Mouse (Mus musculus) neural tube, embryonic 12.5 days (tissue): ENCODE results near the gene H2-Q10. TPM values are rescaled to one million over a fixed set of nuclear protein-coding genes. Genes with fewer than 3 reads are reported as not detected.
"Not testable (repeated sequence)": the region's sequence is repeated elsewhere in the genome, so short reads cannot be mapped to it uniquely, and the experiment has no call there.

Experiments used
- ATAC-seq: fragments of 200-750 bp; cut with Nextera tagmentation; 2 replicates; pipeline ENCODE4 v1.8.0; 2017; ENCODE audit warnings: low read depth, mild to moderate bottlenecking, moderate TSS enrichment, moderate library complexity; ENCODE audit not compliant: low FRiP score
- H3K27ac ChIP-seq: fragments of 300-500 bp; sonication (generic); 2 replicates; pipeline ENCODE4 v1.5.1; 2016
- H3K27me3 ChIP-seq: fragments of 300-500 bp; sonication (generic); replicated peaks from 2 replicates; pipeline ENCODE4 v1.6.1; 2016; ENCODE audit warnings: mild to moderate bottlenecking
- H3K36me3 ChIP-seq: fragments of 300-500 bp; sonication (generic); 2 replicates; pipeline ENCODE4 v1.6.1; 2016; ENCODE audit warnings: mild to moderate bottlenecking
- H3K4me1 ChIP-seq: fragments of 300-500 bp; sonication (generic); 2 replicates; pipeline ENCODE4 v1.6.1; 2016
- H3K4me2 ChIP-seq: fragments of 300-500 bp; sonication (generic); replicated peaks from 2 replicates; pipeline ENCODE4 v1.6.1; 2016; ENCODE audit warnings: mild to moderate bottlenecking
- H3K4me3 ChIP-seq: fragments of 300-500 bp; sonication (generic); 2 replicates; pipeline ENCODE4 v1.5.1; 2016
- H3K9ac ChIP-seq: fragments of 300-500 bp; sonication (generic); 2 replicates; pipeline ENCODE4 v1.6.1; 2016; ENCODE audit warnings: mild to moderate bottlenecking
- H3K9me3 ChIP-seq: fragments of 300-500 bp; sonication (generic); 2 replicates; pipeline ENCODE4 v1.6.1; 2016; ENCODE audit warnings: mild to moderate bottlenecking
- WGBS: fragments of 180-500 bp; shearing (Covaris S2); methylation state at CpG from one replicate; pipeline ENCODE4 v1.1.7; 2016; 5-methylcytosine and 5-hydroxymethylcytosine counted together
- polyA plus RNA-seq: library from polyadenylated mRNA; unstranded; fragments of >200 nt; fragmentation: Nextera tagmentation; extraction: Ambion mirVana; gene quantifications from 2 replicates; pipeline ENCODE4 v1.2.1, GENCODE M21; 2016

The H2-Q10 gene
- 0.18 and 0.27 TPM in 2 replicates for polyA plus RNA-seq

DNA sequence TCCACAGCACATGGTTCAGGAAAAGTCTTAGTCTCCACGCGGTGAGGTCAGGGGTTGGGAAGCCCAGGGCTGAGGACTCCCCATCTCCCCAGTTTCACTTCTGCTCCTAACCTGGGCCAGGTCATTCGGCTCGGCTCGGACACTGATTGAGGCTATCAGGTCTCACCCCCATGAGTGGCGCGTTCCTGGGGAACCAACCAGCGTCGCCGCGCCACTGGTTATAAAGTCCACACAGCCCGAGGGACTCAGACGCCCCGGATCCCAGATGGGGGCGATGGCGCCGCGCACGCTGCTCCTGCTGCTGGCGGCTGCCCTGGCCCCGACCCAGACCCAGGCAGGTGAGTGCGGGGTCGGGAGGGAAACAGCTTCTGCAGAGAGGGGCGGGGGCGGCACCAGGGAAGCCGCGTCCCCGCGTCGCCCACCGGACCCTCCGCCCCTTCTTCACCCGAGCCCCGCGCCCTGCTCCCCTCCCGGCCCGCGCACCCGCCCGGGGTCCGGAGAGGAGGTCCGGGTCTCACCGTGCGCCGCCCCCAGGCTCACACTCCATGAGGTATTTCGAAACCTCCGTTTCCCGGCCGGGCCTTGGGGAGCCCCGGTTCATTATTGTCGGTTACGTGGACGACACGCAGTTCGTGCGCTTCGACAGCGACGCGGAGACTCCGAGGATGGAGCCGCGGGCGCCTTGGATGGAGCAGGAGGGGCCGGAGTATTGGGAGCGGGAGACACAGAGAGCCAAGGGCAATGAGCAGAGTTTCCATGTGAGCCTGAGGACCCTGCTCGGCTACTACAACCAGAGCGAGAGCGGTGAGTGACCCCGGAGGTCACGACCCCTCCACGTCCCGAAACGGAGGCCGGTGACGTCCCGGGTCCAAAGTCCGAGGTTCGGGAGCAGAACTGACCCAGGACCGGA lies at the start of gene H2-Q10:
H2-Q10 (plus strand) TSS at position 248 of the 910 bp plus-strand sequence.
- Histone ChIP-seq H3K4me1 (peaks cover 12% of the 10 kb centered on the region), H3K9me3 (no peaks in the 10 kb centered on the region), H3K4me2 (peak within 1 kb of the TSS; percentile 83), H3K4me3 (peak within 1 kb of the TSS; percentile 45), H3K27ac (no peak within 1 kb of the TSS), H3K9ac (0 out of 2 replicates have a peak within 1 kb of the TSS, but pooled peaks have one; percentile 42), H3K27me3 (peaks cover 25% of the 10 kb centered on the region), H3K36me3 (no peaks in the 10 kb centered on the region)
- 0 out of 2 replicates have a peak, but pooled peaks have one; percentile 33 for ATAC-seq
- WGBS, result 1% methylated on average over 80 of the region's 80 CpGs

DNA sequence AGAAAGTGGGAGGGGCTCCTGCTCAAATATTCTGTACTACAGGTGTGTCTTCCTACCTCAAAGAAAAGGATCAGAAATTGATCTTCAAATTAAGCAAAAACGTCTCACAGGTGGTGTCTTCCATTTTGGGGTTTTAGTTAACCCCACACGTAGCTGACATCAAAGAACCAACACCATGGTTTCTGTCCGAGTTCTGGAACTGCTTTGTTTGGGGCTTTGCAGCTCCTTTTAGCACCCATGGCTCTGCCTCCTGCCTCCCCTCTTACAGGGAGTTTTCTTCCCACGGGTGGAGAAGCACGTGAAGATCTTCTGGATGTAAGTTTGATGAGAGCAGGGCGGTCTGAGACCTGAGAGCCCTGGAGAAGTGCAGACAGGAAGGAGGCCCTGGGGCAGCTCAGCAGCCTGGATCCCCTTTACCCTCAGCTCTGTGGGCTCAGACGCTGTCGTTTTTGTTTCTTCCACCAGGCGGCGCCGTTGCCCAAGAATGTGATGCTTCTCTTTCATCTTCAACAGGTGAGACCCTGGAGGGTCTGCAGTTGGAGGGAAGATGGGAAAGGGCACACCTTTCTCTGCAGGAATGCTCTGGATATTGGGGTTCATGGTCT lies 49.6 kb upstream of the H2-Q10 start:
- not testable (repeated sequence) for H3K27me3 ChIP-seq, ATAC-seq, H3K27ac ChIP-seq, H3K36me3 ChIP-seq, H3K4me3 ChIP-seq, H3K4me2 ChIP-seq, H3K4me1 ChIP-seq, H3K9me3 ChIP-seq, H3K9ac ChIP-seq
- 19% methylated on average over 11 of the region's 11 CpGs for WGBS

DNA sequence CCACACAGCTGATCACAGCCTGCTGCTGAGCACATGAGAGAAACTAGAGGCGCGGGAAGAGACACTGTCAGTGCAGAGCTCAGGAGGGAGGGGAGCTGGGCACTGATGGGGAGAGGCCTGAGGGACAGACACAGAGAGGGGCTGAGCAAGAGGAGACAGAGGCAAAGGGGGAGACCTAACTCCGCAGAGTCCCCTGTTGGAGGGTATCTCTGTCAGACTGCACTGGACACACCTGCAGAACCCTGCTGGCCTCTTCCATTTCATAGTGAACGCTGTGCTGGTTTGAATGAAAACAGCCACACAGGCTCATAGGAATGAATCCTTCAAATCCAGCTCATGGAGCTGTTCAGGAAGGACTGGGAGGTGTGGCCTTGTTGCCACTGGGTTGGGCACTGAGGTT lies 48.6 kb upstream of the H2-Q10 start:
- H3K9me3 ChIP-seq, H3K9ac ChIP-seq, ATAC-seq, H3K4me2 ChIP-seq, H3K27ac ChIP-seq, H3K36me3 ChIP-seq, H3K4me3 ChIP-seq, H3K4me1 ChIP-seq: not testable (repeated sequence)
- 91% methylated on average over 4 of the region's 4 CpGs for WGBS
- H3K27me3 ChIP-seq, result peaks cover 18% of the 10 kb centered on the region

DNA sequence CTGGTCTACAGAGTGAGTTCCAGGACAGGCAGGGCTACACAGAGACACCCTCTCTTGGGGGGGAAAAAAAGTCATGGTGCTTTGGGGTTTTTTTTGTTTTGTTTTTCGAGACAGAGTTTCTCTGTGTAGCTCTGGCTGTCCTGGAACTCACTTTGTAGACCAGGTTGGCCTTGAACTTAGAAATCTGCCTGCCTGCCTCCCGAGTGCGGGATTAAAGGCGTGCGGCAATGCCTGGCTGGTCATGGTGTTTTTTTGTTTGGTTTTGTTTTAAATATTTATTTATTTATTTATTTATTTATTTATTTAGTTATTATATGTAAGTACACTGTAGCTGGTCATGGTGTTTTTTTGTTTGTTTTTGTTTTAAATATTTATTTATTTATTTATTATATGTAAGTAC lies 47.5 kb upstream of the H2-Q10 start:
- H3K9ac ChIP-seq, H3K4me2 ChIP-seq, H3K27ac ChIP-seq, H3K9me3 ChIP-seq, H3K36me3 ChIP-seq, H3K4me3 ChIP-seq, H3K4me1 ChIP-seq, ATAC-seq: not testable (repeated sequence)
- WGBS, result 88% methylated on average over 5 of the region's 5 CpGs
- peaks cover 18% of the 10 kb centered on the region for H3K27me3 ChIP-seq

DNA sequence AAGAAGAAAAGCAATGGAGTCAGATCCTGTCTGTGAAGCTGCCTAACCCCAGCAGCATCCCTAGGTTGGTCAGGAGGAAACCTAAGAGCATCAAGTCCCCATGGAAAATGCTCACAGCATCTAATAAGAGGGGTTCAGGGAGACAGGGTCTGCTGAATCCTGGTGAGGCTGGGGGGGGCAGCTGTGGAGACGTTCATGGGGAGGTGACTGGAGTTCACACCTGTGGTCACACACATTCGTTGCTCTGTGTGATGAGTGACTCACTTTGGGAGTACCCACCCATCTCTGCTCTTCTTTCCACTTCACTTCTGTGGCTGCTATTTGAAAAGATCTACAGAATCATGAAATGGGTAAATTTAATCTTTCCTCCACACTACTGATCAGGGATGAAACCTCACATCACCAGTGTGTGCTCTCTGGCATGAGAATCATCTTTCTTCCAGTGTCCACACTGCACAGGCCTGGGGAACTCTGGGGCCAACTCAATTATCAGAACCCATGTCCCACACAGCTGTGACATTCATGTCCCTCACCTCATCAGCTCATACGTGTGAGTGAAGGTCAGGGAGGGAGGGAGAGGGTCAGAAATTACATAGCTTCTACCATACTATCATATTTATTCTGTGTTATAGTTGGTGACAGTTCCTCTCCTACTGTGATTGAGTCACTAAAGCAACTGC lies 46.6 kb upstream of the H2-Q10 start:
- not testable (repeated sequence) for H3K36me3 ChIP-seq, H3K27ac ChIP-seq, H3K4me1 ChIP-seq, H3K4me2 ChIP-seq, H3K9ac ChIP-seq, H3K9me3 ChIP-seq, H3K4me3 ChIP-seq, ATAC-seq
- H3K27me3 ChIP-seq, result peaks cover 18% of the 10 kb centered on the region
- WGBS, result 80% methylated on average over 3 of the region's 3 CpGs

DNA sequence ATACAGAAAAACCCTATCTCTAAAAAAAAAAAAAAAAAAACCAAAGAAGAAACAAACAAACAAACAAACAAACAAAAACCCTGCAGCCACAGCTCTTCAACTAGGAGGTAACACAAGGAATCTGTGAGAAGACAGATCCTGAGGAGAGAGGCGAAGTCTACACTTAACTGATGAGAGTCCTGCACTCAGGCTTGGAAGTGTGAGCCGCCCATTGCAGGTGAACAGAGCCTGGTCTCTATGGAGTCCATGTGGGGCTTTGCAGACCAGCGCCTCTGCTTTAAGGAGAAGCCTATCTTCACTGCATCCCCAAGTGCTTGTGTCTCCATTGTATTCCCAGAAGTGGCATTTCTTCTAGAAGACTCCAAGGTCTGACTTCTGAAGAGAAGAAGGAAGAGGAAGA lies 45.8 kb upstream of the H2-Q10 start:
- not testable (repeated sequence) for H3K9me3 ChIP-seq

DNA sequence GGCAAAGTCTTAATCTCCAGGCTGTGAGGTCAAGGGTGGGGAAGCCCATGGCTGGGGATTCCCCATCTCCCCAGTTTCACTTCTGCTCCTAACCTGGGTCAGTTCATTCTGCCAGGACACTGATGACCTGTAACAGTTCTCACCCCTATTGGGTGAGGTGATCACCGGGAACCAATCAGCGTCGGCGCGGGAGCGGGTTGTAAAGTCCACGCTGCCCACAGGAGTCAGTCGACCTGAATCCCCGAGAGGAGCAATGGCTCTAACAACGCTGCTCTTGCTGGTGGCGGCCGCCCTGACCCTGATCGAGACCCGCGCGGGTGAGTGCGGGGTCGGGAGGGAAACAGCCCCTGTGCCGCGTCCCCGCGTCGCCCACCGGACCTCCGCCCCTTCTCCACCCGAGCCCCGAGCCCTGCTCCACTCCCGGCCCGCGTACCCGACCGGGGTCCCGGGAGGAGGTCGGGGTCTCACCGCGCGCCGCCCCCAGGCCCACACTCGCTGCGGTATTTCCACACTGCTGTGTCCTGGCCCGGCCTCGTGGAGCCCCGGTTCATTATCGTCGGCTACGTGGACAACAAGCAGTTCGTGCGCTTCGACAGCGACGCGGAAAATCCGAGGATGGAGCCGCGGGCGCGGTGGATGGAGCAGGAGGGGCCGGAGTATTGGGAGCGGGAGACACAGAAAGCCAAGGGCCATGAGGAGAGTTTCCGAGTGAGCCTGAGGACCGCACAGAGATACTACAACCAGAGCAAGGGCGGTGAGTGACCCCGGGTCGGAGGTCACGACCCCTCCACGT lies 45.1 kb upstream of the H2-Q10 start, which contains the start of gene H2-Q6:
H2-Q6 (plus strand) TSS at position 227 of the 793 bp plus-strand sequence.
- H3K36me3 ChIP-seq, H3K4me1 ChIP-seq, H3K27ac ChIP-seq, H3K9me3 ChIP-seq: not testable (repeated sequence)
- Histone ChIP-seq H3K4me3 (peak within 1 kb of the TSS; percentile 32), H3K27me3 (peaks cover 18% of the 10 kb centered on the region), H3K9ac (0 out of 2 replicates have a peak within 1 kb of the TSS, but pooled peaks have one; percentile 21), H3K4me2 (peak within 1 kb of the TSS; percentile 68)
- WGBS, result 2% methylated on average over 56 of the region's 66 CpGs
- peak; percentile 52 for ATAC-seq

More for the DNA sequence above, 45.8 kb upstream of the H2-Q10 start:
- not testable (repeated sequence) for H3K4me2 ChIP-seq, H3K4me1 ChIP-seq, ATAC-seq, H3K4me3 ChIP-seq, H3K9ac ChIP-seq, H3K27ac ChIP-seq, H3K36me3 ChIP-seq
- 87% methylated on average over 3 of the region's 3 CpGs for WGBS
- H3K27me3 ChIP-seq, result peaks cover 18% of the 10 kb centered on the region

DNA sequence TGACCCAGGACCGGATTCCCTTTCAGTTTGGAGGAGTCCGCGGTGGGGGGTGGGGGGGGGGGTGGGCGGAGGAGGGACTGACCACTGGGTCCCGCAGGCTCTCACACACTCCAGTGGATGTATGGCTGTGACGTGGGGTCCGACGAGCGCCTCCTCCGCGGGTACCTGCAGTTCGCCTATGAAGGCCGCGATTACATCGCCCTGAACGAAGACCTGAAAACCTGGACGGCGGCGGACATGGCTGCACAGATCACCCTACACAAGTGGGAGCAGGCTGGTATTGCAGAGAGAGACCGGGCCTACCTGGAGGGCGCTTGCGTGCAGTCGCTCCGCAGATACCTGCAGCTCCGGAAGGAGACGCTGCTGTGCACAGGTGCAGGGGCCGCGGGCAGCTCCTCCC lies 44.4 kb upstream of the H2-Q10 start:
- Histone ChIP-seq H3K4me3 (peak overlapping the region; percentile 32), H3K27me3 (peaks cover 18% of the 10 kb centered on the region), H3K4me2 (peak overlapping the region; percentile 68)
- not testable (repeated sequence) for H3K27ac ChIP-seq, H3K9me3 ChIP-seq, H3K36me3 ChIP-seq, H3K4me1 ChIP-seq, H3K9ac ChIP-seq
- WGBS, result 16% methylated on average over 28 of the region's 28 CpGs
- peak; percentile 38; the same call in 1 of the 2 replicates for ATAC-seq

DNA sequence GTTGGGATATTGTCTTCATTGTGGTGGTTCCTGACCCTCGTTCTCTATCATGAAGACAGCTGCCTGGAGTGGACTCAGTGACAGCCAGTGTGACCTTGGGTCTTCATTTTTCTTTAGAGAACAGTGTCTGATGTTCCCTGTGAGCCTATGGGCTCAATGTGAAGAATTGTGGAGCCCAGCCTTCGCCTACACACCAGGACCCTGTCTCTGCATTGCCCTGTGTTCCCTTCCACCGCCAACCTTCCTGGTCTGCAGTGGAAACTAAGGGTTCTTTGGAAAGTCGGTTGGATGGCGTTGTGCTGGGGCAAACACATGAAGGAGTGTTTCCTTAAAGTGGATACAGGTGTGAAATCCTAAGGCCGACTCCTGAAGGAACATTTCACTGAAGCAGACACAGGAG lies 41.0 kb upstream of the H2-Q10 start:
- not testable (repeated sequence) for H3K4me2 ChIP-seq, H3K9ac ChIP-seq, ATAC-seq, H3K27ac ChIP-seq, H3K9me3 ChIP-seq, H3K4me1 ChIP-seq, H3K36me3 ChIP-seq, H3K4me3 ChIP-seq
- H3K27me3 ChIP-seq, result peaks cover 18% of the 10 kb centered on the region
- WGBS, result 89% methylated on average over 6 of the region's 6 CpGs

DNA sequence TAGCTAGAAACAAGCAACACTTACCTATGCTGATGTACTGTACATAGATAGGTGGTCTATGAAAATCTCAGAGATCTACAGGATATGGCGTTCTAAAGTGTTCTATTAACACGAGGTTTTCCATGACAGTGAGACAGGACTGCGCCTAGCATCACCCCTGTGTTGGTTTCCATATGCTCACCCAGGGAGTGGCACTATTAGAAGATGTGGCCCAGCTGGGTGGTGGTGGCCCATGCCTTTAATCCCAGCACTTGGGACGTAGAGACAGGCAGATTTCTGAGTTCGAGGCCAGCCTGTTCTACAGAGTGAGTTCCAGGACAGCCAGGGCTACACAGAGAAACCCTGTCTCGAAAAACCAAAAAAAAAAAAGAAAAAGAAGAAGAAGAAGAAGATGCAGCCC lies 39.2 kb upstream of the H2-Q10 start:
- not testable (repeated sequence) for H3K4me3 ChIP-seq, H3K4me1 ChIP-seq, ATAC-seq, H3K9ac ChIP-seq, H3K27me3 ChIP-seq, H3K36me3 ChIP-seq, H3K27ac ChIP-seq, H3K9me3 ChIP-seq, H3K4me2 ChIP-seq
- 87% methylated on average over 6 of the region's 6 CpGs for WGBS

DNA sequence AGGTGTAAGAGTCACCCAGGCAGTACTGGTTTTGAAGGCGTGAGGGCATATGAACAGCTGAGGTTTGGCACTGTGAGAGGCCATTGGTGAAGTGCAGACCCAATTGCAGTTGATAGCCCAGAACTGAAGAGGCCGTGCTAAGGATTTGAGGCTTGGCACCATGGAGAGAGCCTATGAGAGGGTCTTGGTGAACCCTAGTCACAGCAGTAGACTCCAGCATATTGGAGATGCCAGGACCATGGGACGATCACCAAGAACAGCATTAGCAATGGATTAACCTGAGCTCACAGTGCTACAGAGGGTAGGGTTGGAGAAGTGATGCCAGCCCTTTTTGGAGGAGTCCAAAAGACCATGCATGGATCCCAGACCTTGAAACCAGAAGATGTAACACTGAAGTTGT lies 37.7 kb upstream of the H2-Q10 start:
- H3K27ac ChIP-seq, H3K4me1 ChIP-seq, H3K27me3 ChIP-seq, ATAC-seq, H3K9ac ChIP-seq, H3K4me3 ChIP-seq, H3K9me3 ChIP-seq, H3K36me3 ChIP-seq, H3K4me2 ChIP-seq: not testable (repeated sequence)
- 84% methylated on average over 3 of the region's 3 CpGs for WGBS
